Mouse (Mus musculus): ENCODE results near the gene Cylc1.

The Cylc1 gene

DNA sequence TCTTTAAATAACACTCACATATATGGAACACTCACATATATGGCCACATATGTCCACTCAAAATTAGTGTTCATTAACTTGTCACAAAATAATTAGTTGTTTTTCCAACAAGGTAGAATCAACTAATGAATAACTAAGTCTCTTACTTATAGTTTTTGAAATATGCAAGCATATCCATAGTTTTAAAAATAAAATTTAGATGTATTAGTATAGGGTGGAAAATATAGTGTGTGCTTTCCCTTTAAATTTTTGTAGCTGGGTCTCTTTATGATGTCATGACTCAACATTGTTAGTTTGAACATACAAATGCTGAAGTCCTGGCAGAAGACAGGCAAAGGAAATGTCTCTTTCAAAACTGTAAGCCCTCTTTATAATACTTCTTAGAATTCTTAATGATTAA, at the start of gene Cylc1:
Gene Cylc1, plus strand, starts transcription at position 301 of the 400 bp plus-strand sequence.
- ATAC-seq (ENCODE audit: insufficient number of reproducible peaks, low FRiP score, low TSS enrichment): no peak

- no peak for ATAC-seq (ENCODE audit: insufficient number of reproducible peaks, low FRiP score, low TSS enrichment)
Observed at GRCm38 (mm10) chrX:111078680-111079079, 31.5 kb upstream of the Cylc1 start.

DNA sequence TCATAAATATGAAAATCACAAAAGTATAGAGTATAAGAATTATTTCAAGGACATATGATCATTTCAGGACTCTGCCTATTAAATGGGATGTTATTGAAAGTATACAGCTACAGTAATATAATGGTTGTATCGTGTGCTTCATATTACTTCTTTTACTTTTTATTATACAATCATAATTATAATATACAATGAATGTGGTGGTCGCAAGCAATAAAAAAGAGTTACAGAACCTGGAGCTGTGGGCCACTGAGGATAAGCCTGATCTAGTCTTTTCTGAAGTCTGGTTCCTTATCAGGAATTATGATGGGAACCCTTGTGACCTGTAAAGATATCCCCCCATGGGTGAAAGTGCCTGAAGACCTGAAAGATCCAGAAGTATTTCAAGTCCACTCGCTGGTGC, 57.8 kb downstream of the Cylc1 start, which contains the start of gene Gm10112:
Gene Gm10112, plus strand, starts transcription at position 301 of the 400 bp plus-strand sequence.
- no peak for ATAC-seq (ENCODE audit: insufficient number of reproducible peaks, low FRiP score, low TSS enrichment)
